Mouse (Mus musculus) layer of hippocampus, adult 18-20 months (tissue): Measurements from ENCODE around the gene Mgarp. TPM values are rescaled to one million over a fixed set of nuclear protein-coding genes. Genes with fewer than 3 reads are reported as not detected.
A peak's percentile ranks its signal among the peaks of the same experiment; 100 is the strongest.
"Not testable (repeated sequence)": the region's sequence is repeated elsewhere in the genome, so short reads cannot be mapped to it uniquely, and the experiment has no call there.

Experiments used
- DNase-seq, 2 experiments: peaks; one replicate each; pipeline ENCODE4 v3.0.0; 2022; ENCODE audit warnings: low spot score in 2 of 2
- long read RNA-seq: library from polyadenylated mRNA; stranded (forward); transcript quantifications from one replicate; pipeline ENCODE4 v2.0.0, GENCODE M21; 2021
- total RNA-seq, 2 experiments: library from RNA; stranded (reverse); gene quantifications; 2 replicates each; pipeline ENCODE4 v1.2.3; 2021

Mgarp gene
- total RNA-seq = not detected
- long read RNA-seq = 0 reads

DNA sequence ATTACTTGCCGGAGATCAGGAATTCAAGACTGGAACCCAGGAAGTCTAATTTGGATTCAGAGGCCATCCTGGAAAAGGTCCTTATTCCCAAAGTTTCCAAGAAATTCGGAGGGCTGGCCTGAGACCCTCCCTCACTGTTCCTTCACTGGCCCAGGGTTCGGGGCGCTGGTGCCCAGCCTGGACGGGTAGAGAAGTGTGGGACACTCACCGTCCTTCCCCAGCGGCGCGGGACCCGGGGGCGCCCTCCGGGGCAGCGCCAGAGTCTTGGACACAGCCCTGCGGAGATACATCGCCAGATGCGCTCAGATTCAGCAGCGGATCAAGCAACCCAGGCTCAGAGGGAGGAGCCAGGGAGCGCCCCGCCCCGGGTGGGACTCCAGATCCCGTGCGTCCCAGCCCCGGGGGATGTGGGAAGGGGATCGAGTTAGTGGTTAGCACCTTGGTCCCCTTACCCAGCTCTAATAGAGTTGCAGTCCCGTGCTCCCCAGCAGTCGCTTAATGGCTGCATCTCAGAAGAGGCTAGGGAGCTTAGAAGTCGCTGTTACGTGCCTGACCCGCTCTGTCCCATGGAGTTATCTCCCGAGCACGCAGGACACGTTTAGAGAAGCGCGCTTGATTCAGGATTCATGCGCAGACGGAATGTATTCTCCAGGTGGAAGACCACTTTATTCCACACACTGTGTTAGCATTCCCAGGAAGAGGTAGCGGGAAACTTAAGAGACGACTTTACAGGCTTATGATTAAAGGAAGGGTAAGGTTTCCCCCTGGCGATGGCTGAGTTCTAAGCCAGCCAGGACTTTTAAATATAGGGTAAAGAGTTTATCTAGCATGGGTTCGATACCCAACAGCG lies at the start of gene Mgarp:
TSS of gene Mgarp (minus strand) at position 520 of the 850 bp plus-strand sequence.
- DNase-seq = peak in 1 of 2 experiments; percentile 5

DNA sequence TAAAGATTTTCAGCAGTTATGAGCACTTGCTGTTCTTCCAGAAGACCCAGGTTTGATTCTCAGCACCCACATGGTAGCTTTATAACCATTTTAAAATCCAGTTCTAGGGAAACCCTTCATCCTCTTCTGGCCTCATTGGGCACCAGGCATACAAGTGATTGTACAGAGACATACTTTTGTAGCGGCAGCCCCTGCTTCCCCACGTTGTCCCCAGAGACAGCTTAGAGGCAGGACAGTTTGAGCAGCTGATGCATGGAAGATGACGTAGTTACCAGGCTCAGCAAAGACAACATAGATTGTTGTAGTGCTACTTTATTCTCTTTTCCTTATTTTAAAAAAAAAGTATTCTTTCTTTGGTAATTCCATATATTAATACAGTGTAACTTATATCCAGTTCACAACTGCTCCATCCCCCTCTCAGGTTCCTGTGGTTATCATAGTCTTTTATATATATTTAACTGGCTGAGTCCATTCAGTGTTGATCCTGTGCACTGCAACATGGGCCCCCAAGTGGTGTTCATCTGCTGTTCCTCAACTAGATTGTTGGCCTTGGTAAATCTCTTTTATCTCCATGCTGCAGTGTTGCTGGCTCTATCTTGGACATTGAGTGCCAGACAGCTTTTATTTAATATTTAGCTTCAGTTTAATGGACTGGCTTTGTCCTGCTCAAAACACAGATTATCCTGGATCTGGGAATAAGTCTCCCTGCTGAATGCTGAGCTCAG lies 38.5 kb upstream of the Mgarp start:
- DNase-seq = no peak

DNA sequence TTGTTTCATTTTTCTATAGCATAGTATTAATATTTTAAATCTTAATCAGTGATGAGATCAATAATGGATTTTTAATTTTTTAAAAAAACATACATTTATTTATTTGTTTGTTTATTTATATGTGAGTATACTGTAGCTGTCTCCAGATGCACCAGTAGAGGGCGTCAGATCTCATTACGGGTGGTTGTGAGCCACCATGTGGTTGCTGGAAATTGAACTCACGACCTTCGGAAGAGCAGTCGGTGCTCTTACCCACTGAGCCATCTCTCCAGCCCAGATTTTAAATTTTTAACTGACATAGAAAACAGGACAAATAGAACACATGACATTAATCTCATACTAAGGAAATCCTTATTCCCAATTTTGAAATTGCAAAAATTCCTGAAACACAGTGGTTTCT lies 37.8 kb upstream of the Mgarp start:
- not testable (repeated sequence) for DNase-seq

DNA sequence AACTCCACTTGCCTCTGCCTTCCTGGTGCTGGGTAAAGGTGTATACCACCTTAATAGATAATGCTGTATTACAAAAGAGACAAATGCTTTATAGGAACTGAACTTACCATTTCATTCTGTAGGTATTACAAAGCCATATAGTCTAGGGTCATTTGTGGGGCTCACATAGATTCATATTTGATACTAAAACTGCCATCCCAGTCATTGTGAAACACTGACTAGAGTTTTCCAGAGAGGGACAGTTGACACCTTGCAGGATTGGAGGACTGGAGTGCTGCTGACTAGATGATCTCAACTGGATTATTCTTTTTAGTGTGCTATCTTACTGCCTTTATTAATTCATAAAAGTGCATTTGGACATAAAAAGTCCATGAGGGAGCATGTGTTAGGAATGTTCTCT lies 28.9 kb upstream of the Mgarp start:
- no peak for DNase-seq

DNA sequence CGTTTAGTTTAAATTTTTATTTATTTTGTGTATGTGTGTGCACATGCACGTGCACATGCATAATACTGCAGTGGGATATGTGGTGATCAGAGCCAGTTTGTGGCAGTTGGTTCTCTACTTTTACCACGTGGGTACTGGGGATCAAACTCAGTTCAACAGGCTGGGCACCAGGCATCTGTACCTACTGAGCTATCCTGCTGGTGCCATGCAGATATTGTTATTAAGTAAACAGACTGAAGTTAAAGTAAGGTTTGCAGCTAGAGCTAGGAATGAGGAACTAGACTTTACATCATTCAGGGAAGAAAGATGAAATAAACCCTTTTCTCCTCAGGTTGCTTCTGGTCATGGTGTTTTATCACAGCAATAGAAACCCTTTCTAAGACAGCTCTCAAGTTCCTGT lies 25.4 kb upstream of the Mgarp start:
- no peak for DNase-seq

DNA sequence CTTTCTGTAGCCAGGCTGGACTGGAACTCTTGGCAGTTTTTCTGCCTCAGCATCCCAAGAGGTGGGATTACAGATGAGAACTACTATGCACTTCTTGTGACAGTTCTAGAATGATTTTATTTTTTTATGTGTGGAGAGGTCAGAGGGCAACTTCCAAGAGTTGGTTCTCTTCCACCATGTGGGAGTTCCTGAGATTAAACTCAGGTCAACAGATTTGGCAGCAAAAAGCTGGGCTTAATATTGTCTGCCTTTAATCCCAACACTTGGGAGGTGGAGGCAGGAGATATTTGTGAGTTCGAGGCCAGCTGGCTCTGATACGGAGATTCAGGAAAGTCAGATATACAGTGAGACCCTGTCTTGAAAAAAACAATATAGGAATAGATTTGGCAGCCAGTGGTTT lies 21.4 kb upstream of the Mgarp start:
- no peak for DNase-seq

DNA sequence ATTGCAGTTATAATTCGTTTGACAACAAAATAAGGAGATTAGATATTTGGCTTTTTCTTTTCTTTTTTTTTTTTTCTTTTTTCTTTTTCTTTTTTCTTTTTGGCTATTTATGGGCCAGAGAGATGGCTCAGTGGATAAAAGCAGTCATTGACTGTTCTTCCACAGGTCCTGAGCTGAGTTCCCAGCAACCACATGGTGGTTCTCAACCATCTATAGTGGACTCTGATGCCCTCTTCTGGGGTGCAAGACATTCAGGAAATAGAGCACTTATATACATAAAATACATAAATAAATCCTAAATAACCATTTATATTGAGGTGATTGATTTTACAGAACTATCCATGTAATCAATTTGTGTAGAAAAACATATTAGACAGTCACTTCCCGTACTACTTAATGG lies 20.9 kb upstream of the Mgarp start:
- no peak for DNase-seq

DNA sequence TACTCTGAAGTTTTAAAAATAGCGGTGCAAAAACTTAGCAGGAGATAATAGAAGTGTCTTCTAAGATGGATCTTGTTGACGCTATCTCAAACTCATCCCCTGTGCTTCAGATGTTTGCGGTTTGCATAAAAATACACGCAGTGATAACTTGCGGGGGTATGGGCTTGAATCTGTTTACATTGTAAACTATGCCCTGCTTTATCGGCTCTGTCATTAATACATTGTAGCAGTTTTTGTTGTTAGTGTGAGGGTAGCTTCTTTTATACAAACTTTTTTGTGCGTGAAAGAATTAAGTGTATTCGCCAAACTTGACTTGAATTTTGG lies 20.6 kb upstream of the Mgarp start:
- DNase-seq = no peak

DNA sequence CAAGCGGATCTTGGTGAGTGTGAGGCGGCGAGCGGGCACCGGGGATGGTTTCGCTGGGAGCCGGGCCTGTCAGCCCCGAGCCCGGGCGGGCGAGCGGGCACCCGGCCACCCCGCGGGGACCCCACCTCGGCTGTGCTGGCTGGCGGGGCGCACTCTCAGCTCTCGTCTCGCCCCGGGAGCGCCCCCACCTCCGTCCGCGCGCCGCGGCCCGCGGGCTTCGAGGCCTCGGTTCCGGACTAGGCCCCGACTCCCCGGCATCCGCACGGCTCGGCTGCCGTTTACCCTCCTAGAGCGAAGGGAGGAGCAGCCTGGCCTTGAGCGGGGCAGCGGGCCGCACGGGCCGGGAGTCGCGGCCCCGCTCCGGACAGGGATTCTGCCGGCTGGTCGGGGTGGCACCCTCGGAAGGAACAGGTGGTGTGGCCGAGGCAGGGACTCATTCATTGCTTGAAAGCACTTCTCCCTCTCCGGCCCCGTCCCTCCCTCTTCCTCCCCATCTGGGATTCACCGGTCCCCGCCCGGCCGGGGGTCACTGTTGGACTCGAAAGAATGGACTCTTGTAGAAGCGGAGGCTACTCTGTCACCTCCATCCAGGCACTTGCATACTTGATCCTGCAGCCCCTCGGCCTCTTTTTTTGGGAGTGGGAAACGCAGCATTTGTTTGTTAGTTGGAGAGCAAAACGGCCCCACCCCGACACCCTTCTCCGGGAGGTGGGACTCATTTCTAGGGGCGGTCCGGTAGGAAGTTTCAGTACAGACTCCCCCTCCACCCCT lies 20.0 kb upstream of the Mgarp start:
- DNase-seq = peak; percentile 16 to 28

DNA sequence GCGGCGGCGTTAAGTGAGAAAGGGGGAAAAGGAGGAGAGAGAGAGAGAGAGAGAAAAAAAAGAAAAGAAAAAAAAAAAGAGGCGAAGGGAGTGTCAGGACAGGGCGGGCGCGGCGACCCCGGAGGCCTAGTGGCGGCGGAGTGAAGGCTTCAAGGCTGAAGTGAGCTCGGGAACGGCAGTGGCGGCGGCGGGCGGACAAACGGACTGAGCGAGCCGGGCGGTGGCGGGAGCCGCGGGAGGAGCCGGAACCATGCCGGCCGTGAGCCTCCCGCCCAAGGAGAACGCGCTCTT lies 19.5 kb upstream of the Mgarp start:
- DNase-seq = no peak

DNA sequence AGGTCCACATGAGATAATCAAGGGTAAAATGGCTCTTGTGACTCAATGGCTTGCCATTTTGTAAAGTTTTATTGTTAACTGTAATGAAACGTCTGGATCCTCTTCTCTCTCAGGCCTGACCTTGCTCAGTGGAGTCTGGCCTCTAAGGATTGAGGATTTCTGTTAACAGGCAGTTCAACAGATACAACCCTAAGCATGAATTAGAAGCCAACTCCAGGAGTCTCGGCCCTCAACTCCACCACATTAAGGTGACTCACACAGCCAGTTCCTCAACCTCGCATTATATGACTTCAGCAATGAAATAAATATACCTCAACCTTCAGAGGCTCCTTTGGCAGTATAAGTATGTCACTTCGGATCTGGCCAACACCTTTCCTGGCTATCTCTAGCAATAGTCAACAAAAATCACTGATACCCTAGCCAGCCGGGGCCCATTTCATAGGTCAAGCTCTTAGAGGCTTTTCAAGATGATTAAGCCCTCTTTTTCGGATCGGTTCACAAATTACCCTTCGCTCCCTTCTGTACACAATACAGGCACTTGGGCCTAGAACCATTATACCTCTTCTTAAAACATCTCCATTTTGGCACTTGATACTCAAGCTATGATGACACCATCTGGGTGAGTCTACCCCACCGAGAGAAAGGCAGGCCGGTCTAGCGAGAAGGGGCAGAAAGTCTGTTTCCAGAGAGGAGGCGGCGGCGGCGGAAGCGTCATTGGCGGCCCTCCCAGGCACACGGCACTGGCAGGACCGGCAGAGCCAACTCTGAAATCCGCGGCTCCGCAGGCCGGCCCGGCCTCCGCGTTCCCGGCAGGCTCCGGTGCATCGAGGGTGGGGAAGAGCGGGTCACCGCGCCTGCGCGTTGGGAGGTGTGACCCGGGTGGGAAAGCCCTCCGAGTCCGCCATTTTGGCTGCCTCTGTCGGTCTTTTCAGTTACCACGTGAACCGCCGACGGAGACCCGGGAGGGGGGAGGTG lies 18.8 kb upstream of the Mgarp start, which contains the start of gene Naa15:
TSS of gene Naa15 (plus strand) at position 51 of the 975 bp plus-strand sequence.
- peak; percentile 97 for DNase-seq

DNA sequence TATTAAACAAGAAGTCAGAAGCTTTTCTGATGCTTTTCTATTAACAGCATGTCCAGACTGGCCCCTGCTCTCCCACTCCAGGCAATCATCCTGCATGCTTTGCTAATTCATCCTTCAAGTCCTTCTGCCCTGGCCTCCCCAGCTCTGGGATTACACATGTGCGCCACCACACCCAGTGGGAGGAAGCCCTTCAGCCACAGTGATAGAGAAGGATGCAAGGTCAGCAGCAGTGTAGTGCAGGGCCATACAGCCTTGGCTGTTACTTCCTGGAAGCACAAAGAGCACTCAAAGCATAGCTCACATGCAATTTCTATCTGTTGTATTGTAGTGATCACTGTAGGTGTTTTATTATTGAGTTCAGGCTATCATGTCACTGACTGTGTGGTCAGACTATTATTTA lies 16.7 kb upstream of the Mgarp start:
- no peak for DNase-seq

DNA sequence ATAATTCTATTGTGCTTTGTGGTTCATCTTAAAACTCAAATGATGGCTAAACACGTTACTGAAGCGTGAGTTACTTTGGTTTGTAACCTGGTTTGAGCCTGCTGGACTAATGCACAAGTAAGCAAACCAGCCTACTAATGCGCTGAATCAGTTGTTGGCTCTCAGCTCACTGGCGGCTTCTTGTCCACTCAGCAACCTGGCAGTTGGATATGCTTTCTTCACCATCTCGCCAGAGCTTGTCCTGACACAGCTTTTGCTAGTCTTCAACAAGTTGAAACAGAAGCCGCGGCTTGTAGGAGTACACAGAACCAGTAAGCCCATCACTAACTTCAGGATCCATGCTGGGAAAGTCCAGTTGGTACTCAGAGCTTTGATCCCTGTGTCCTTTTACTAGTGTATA lies 15.9 kb upstream of the Mgarp start:
- no peak for DNase-seq

DNA sequence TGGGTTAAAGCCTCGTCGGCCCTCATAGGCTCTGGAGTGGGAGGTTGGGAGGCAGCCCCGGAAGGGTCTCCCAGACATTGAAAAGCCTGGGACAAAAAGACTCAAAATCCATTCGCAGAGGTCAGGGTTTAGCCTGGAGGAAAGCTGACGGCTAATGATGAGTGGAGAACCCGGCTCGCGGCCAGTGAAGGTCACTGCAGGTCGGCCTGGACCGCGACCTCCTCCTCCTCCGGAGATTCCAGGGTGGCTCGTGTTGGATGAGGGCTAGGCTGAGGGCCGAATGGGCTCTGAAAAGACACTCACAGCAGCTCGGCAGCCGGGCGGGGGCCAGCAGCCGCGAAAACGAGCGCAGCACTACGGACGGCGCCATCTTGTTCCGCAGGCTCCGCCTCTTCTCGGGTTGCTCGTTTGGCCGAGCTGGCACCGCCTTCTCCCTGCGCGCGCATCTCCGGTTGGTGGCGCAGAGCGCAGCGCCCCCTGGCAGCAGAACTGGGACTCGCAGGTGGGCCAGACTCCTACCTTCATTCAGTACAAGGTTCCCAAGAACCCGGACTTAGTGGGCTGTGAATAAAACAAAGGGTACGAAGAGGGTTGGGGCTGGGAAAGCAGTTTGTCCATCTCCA lies 12.1 kb upstream of the Mgarp start, which contains the start of gene Ndufc1:
TSS of gene Ndufc1 (minus strand) at position 428 of the 623 bp plus-strand sequence.
- peak; percentile 90 to 97 for DNase-seq

DNA sequence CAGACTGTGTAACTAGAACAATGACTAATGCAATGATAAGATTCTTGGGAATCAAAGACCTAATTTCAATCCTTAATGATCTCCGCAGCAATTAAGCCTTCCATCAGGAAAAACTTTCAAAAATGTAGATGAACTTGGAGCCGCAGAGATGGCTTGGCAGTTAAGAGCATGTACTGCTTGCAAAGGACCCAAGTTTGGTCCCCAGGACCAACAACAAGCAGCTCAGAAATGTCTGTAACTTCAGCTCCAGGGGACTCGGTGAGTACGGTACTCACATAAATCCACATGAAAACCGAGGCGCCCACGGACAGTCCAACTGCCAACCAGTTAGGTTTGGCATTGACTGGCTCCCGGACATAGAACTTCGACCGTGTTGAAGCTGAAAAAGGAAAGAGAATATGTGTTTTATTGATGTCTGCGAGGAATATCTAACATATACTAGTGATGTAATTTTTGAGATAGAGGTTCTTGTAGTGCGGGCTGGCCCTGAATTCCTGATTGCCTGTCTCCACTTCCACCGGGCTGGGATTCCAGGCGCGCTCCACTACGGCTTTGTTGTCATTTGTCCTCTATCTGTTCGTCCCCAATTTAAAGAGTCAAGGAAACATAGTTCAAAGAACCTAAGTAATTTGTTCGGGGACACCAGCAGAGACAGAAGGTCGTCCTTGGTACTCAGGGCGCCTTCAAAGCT lies 11.5 kb upstream of the Mgarp start:
- DNase-seq = peak in 1 of 2 experiments; percentile 31

DNA sequence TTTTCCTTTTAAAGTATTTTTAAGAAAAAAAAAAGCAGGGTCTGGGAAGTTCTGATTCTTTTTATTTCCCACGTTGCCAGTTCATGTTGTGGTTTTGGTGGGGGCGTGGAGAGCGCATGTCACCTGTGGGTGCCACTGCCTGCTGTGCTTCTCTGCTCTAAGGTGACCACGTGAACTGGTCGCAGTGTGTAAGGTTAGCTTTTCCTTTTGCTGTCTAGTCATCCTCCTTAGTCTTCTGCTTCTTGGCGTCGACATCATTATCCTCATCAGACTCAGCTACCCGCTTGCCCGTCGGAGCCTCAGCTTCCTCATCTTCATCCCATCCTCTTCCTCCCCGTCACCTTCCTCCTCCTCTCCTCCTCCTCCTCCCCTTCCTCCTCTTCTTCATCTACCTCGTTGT lies 6.1 kb upstream of the Mgarp start:
- DNase-seq = no peak

DNA sequence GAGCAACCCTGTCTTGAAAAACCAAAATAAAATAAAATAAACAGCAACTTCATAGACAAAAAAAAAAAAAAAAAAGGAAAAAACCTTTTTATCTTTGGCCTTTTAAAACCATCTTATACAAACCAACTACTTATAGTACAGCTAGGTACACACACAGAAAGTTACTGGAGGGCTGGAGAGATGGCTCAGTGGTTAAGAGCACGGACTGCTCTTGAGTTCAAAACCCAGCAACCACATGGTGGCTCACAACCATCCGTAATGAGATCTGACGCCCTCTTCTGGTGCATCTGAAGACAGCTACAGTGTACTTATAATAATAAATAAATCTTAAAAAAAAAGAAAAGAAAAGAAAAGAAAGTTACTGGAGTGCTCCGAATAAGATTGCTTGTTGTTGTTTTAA lies 5.5 kb upstream of the Mgarp start:
- not testable (repeated sequence) for DNase-seq

DNA sequence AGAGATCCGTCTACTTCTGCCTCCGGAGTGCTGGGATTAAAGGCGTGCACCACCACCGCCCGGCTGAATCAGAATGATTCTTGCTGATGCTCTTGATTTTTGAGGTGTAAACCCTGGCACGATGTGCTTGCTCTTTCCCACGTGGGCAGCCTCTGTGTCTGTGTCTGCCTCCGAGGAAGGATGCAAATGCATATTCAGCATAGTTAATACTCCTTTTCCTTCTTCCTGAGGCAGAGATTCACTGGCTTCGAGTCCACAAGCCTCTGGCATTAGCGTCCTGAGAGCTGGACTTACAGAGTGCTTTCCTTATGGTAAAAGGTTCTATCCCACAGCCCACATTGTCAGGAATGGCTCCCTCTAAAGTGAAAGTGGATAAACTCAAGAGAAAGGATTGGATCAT lies 4.1 kb upstream of the Mgarp start:
- DNase-seq = no peak

DNA sequence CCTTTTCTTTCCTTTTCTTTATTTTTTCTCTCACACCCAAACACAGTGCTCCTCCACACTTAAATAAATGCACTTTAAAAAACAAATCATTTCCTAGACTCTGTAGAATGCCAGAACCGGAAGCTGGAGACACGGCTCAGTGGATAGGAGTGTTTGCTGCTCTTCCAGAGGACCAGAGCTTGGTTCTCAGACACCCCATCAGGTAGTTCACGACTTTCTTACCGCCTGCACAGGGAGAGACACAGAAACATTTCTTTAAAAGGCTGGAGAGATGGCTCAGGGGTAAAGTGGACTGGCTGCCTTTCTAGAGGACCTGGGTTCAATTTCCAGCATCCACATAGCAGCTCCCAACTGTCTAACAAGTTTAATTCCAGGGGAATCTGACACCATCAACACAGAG lies 3.0 kb upstream of the Mgarp start:
- no peak for DNase-seq

DNA sequence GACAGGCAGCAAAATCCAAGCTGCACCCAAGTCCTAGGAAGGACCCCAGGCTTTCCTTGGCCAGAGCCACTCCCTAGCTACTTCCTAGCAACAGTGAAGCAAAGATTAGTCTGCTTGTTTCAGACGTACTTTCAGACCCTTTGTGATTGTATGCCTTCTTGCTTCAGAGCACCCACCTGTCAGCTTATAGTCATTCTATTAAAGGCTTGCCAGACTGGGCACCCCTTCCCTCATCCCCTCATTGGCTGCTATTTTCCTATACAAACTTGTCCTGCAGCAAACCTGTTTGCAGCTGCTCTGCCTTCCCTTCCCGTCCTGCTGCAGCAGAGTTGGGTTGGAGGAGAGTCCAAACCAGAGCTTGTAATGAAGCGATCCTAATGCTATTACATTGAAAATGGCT lies 2.1 kb upstream of the Mgarp start:
- DNase-seq = no peak
